Mouse (Mus musculus) E14TG2a.4 (cell line): ENCODE data around the gene Spag16.

Experiments
- CTCF ChIP-seq: conservative IDR thresholded peaks from 2 replicates; pipeline ENCODE4 v1.5.1; 2014; ENCODE audit warnings: low read length
- NANOG ChIP-seq: IDR thresholded peaks from 2 replicates; pipeline ENCODE4 v1.6.1; 2014; ENCODE audit warnings: borderline replicate concordance, low read length, mixed read lengths
- POU5F1 ChIP-seq: IDR thresholded peaks from 2 replicates; pipeline ENCODE4 v1.6.1; 2014; ENCODE audit warnings: low read length, borderline replicate concordance

DNA sequence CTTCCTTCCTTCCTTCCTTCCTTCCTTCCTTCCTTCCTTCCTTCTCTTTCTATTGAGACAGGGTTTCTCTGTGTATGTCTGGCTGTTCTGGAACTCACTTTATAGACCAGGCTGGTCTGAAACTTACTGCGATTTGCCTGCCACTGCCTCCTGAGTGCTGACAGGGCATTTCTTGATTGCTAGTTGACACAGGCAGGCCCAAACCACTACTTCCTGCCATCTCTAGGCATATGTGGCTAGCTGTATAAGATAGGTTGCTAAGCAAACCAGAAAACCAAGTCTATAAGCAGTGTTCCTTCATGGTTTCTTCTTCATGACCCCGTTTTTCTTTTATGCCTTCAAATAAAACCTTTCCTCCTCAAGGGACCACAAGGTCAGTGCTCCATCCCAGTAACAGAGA is 4.2 kb downstream of the Spag16 start:
- TF ChIP-seq CTCF: no peak
- TF ChIP-seq NANOG: no peak
- no peak for TF ChIP-seq POU5F1
